ENCODE assay signal across 7 mouse cellular contexts in genomic region chr7:112535408-112535921, GRCm38 (mm10).
DNase-seq lines count a peak whose midpoint lies in the region; ATAC-seq lines count a peak whose summit lies in the region.

No protein-coding gene starts in this region.

- peaks cover 26% of the 10 kb centered on the region for H3K4me1 ChIP-seq in embryonic facial prominence, embryonic 15.5 days

- H3K9me3 ChIP-seq in embryonic facial prominence, embryonic 15.5 days (replicated peaks), result no peaks in the 10 kb centered on the region

- no peak overlapping the region for H3K4me3 ChIP-seq in embryonic facial prominence, embryonic 15.5 days (replicated peaks)

- WGBS in embryonic facial prominence, embryonic 15.5 days, result 11% methylated on average over 16 of the region's 16 CpGs

- peak; percentile 64 for DNase-seq in brain, adult 2 months (ENCODE audit: low read depth, low spot score)
- peak; percentile 44 to 63 for DNase-seq in heart, adult 9 months (ENCODE audit: low spot score in 2 of 2)
- peak; percentile 43 to 66 for DNase-seq in layer of hippocampus, adult 18-20 months (ENCODE audit: low spot score in 2 of 2)
- DNase-seq in lung, postnatal 14 days, result peak; percentile 72
- DNase-seq in right cerebral cortex, adult 2 months (ENCODE audit: low spot score in 2 of 2), result peak; percentile 24 to 30
- no peak for DNase-seq in thymus, postnatal 10 days (ENCODE audit: low spot score in 2 of 2)

- H3K27ac ChIP-seq in embryonic facial prominence, embryonic 15.5 days (replicated peaks), result peak overlapping the region; percentile 84

- H3K27me3 ChIP-seq in embryonic facial prominence, embryonic 15.5 days, result no peaks in the 10 kb centered on the region

- peak; percentile 93 for ATAC-seq in embryonic facial prominence, embryonic 15.5 days (ENCODE audit: insufficient number of reproducible peaks, low FRiP score, low TSS enrichment, low read depth)

- H3K4me2 ChIP-seq in embryonic facial prominence, embryonic 15.5 days (replicated peaks), result 0 out of 2 replicates have a peak overlapping the region, but pooled peaks have one; percentile 6

- no peaks in the 10 kb centered on the region for H3K36me3 ChIP-seq in embryonic facial prominence, embryonic 15.5 days

- no peak overlapping the region for H3K9ac ChIP-seq in embryonic facial prominence, embryonic 15.5 days

Comparison
In these comparisons a context has a peak if more than half of its experiments do, and no peak if none do; other contexts are left out.
1. DNase-seq: peak in brain, adult 2 months (single experiment), heart, adult 9 months (2 of 2), layer of hippocampus, adult 18-20 months (2 of 2), lung, postnatal 14 days (single experiment) and right cerebral cortex, adult 2 months (2 of 2); none in thymus, postnatal 10 days (0 of 2).